Mouse (Mus musculus) lung, embryonic 14.5 days (tissue): ENCODE data around the gene Zfp263. TPM values are rescaled to one million over a fixed set of nuclear protein-coding genes. Genes with fewer than 3 reads are reported as not detected.

Experiments used
- ATAC-seq: fragments of 200-750 bp; cut with Nextera tagmentation; 2 replicates; pipeline ENCODE4 v1.8.0; 2017; ENCODE audit warnings: mild to moderate bottlenecking, moderate TSS enrichment, moderate library complexity; ENCODE audit not compliant: insufficient read depth
- DNase-seq: peaks from one replicate; pipeline ENCODE4 v3.0.0-alpha.2; 2015
- H3K27ac ChIP-seq: fragments of 300-500 bp; sonication (generic); 2 replicates; pipeline ENCODE4 v1.5.1; 2014; ENCODE audit warnings: low read depth, mild to moderate bottlenecking, moderate library complexity
- H3K27me3 ChIP-seq: fragments of 300-500 bp; sonication (generic); 2 replicates; pipeline ENCODE4 v1.6.1; 2014; ENCODE audit warnings: low read length, control low read depth; ENCODE audit not compliant: insufficient read depth
- H3K36me3 ChIP-seq: fragments of 300-500 bp; sonication (generic); 2 replicates; pipeline ENCODE4 v1.6.1; 2014; ENCODE audit warnings: control low read depth; ENCODE audit not compliant: insufficient read depth
- H3K4me1 ChIP-seq: fragments of 300-500 bp; sonication (generic); 2 replicates; pipeline ENCODE4 v1.6.1; 2014; ENCODE audit warnings: antibody characterized with exemption, control low read depth; ENCODE audit not compliant: insufficient read depth
- H3K4me2 ChIP-seq: fragments of 300-500 bp; sonication (generic); 2 replicates; pipeline ENCODE4 v1.6.1; 2014; ENCODE audit warnings: mild to moderate bottlenecking
- H3K4me3 ChIP-seq: fragments of 300-500 bp; sonication (generic); 2 replicates; pipeline ENCODE4 v1.5.1; 2014; ENCODE audit warnings: low read depth, low read length
- H3K9ac ChIP-seq: fragments of 300-500 bp; sonication (generic); 2 replicates; pipeline ENCODE4 v1.6.1; 2014
- H3K9me3 ChIP-seq: fragments of 300-500 bp; sonication (generic); 2 replicates; pipeline ENCODE4 v1.6.1; 2016; ENCODE audit warnings: low read depth, low read length, control low read depth
- CTCF ChIP-seq: IDR thresholded peaks from 2 replicates; pipeline ENCODE4 v1.5.1; 2016; ENCODE audit warnings: antibody characterized with exemption, low read depth
- WGBS: fragments of 180-500 bp; shearing (Covaris S2); extraction: QIAGEN DNeasy Blood & Tissue Kit; methylation state at CpG from one replicate; pipeline ENCODE4 v1.1.7; 2014; 5-methylcytosine and 5-hydroxymethylcytosine counted together
- polyA plus RNA-seq: library from polyadenylated mRNA; unstranded; fragments of >200 nt; fragmentation: Nextera tagmentation; extraction: Ambion mirVana; gene quantifications from 2 replicates; pipeline ENCODE4 v1.2.1, GENCODE M21; 2014

The Zfp263 gene
- polyA plus RNA-seq, 1 experiment from 2014 or later: 30.6 TPM

DNA sequence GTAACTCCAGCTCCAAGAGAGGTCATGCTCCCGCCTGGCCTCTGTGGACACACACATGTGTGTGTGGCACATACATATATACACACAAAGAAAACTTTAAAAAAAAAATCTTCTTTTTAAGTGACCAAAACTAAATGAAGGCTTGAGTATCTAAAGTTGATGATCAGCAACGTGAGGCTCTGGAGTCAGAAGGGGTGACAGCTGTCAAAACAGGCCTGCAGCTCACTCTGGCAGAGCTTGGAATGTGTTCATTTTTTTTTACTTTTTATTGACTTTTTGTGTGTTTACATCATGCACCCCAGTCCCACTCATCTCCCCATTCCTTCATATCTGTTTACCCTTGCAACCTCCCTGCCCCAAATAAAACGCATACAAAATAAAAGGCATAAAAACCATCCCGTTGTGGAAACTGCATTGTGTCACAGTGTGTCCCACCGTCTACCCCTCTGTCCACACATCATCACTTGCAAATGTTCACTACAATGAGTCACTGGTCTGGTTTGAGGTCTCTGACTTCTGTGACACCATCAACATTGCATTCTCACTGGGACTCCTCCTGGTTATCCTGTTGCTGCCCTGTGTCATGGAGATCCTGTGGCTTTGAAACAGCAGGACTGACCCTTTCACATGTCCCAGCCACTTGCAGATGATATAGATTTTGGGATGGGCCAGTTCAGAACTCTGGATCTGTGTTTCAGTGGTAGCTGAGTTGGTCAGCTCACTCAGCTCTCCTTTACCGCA, 15.7 kb upstream of the Zfp263 start:
- Histone ChIP-seq H3K27me3 (no peaks in the 10 kb centered on the region), H3K36me3 (no peaks in the 10 kb centered on the region), H3K4me1 (no peaks in the 10 kb centered on the region), H3K27ac (no peak overlapping the region), H3K9me3 (no peaks in the 10 kb centered on the region), H3K4me3 (no peak overlapping the region), H3K9ac (no peak overlapping the region), H3K4me2 (no peak overlapping the region)
- WGBS: 71% methylated on average over 6 of the region's 6 CpGs
- ATAC-seq: no peak
- no peak for TF ChIP-seq CTCF
- no peak for DNase-seq

DNA sequence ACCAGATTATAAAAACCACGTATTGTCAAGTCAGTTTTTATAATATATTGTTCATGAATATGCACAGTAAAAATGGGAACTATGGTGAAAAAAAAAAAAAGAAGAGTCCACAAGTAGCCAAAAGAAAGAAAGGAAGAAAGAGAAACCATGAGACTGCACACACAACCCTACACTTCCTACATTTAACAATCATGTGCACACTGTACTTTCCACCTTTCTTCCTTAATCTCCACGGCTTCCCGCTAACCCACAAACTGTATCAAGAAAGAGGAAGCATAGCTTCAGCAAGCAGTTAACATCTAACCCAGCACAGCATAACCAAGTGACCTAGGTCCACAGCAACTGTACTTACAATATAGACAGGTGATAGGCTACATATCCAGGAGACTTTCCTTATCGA, 11.3 kb upstream of the Zfp263 start:
- Histone ChIP-seq H3K4me1 (no peaks in the 10 kb centered on the region), H3K4me2 (no peak overlapping the region), H3K27me3 (no peaks in the 10 kb centered on the region), H3K4me3 (no peak overlapping the region), H3K36me3 (no peaks in the 10 kb centered on the region), H3K27ac (no peak overlapping the region), H3K9me3 (no peaks in the 10 kb centered on the region), H3K9ac (no peak overlapping the region)
- no peak for ATAC-seq
- WGBS: 83% methylated on average over 4 of the region's 4 CpGs
- TF ChIP-seq CTCF: no peak
- DNase-seq: no peak

DNA sequence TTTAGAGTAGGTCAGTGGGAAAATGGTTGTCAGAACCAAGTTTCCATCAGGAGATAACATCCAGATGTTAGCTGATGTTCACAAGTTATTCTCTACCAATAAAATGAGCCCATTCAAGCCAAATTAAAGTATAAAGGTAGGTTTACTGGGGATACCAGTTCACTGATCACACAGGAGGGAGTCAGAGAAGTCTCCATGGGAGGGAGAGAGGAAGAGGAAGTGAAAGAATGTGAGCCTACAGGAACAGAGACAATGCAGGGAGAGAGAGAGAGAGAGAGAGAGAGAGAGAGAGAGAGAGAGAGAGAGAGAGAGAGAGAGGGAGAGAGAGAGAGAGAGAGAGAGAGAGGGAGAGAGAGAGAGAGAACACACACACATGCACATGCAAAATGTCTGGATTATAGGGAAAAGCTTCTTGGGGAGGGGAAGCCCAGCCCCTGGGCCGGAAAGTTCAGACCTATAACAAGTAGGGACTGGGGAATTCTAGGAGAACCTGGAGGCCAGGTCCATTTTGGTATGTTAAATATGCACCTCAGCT, 10.6 kb upstream of the Zfp263 start:
- WGBS: 83% methylated on average over 1 of the region's 1 CpGs

DNA sequence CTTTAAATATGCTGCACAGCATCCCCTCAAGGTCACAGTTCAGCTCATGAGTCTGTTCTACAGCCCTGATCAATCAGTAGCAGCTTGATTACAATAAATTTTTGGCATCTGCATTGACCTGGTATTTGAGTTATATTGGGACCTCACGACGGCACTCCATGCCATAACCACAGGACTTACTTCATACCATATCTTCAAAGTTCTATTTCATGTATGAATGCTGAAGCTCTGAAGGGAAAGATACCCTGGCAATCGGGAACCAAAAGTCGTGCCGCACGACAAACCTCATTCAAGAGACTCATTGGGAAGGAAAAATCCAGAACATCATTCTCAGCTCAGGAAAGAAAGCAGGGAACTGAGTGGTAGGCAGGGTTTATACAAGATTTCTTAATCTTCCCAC, 1.4 kb upstream of the Zfp263 start:
- Histone ChIP-seq H3K36me3 (peaks cover 19% of the 10 kb centered on the region), H3K4me3 (0 out of 2 replicates have a peak overlapping the region, but pooled peaks have one; percentile 88), H3K9me3 (no peaks in the 10 kb centered on the region), H3K4me1 (peaks cover 15% of the 10 kb centered on the region), H3K9ac (no peak overlapping the region), H3K4me2 (no peak overlapping the region), H3K27ac (no peak overlapping the region), H3K27me3 (no peaks in the 10 kb centered on the region)
- no peak for TF ChIP-seq CTCF
- ATAC-seq: no peak
- 94% methylated on average over 6 of the region's 6 CpGs for WGBS
- DNase-seq: no peak

More for the DNA sequence above, 10.6 kb upstream of the Zfp263 start:
- Histone ChIP-seq H3K36me3 (no peaks in the 10 kb centered on the region), H3K9me3 (no peaks in the 10 kb centered on the region), H3K9ac (no peak overlapping the region), H3K4me3 (no peak overlapping the region), H3K27me3 (no peaks in the 10 kb centered on the region), H3K27ac (no peak overlapping the region), H3K4me1 (no peaks in the 10 kb centered on the region), H3K4me2 (no peak overlapping the region)
- TF ChIP-seq CTCF: no peak
- no peak for ATAC-seq
- DNase-seq: no peak

DNA sequence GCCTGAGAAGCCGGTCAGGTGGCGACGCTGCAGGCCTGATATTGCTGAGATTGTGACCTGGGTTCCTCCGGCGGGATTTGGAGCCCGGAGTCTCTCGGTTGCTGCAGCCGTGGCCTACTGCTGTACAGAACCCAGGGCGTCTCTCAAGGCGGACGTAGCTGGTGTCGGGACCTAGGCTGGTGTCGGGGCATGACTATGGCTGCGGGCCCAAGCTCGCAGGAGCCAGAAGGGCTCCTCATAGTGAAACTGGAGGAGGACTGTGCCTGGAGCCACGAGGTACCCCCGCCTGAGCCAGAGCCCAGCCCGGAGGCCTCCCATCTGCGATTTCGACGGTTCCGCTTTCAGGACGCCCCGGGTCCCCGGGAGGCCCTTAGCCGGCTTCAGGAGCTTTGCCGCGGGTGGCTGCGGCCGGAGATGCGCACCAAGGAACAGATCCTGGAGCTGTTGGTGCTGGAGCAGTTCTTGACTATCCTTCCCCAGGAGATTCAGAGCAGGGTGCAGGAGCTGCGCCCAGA, 350 bp downstream of the Zfp263 start:
- under 1% methylated on average over 32 of the region's 32 CpGs for WGBS
- Histone ChIP-seq H3K27me3 (no peaks in the 10 kb centered on the region), H3K9ac (peak overlapping the region; percentile 80), H3K4me1 (peaks cover 15% of the 10 kb centered on the region), H3K27ac (peak overlapping the region; percentile 69), H3K4me2 (peak overlapping the region; percentile 94), H3K4me3 (peak overlapping the region; percentile 88), H3K36me3 (peaks cover 36% of the 10 kb centered on the region), H3K9me3 (peaks cover 14% of the 10 kb centered on the region; the same call in 1 of the 2 replicates)
- no peak for DNase-seq
- no peak for TF ChIP-seq CTCF
- ATAC-seq: peak; percentile 71

DNA sequence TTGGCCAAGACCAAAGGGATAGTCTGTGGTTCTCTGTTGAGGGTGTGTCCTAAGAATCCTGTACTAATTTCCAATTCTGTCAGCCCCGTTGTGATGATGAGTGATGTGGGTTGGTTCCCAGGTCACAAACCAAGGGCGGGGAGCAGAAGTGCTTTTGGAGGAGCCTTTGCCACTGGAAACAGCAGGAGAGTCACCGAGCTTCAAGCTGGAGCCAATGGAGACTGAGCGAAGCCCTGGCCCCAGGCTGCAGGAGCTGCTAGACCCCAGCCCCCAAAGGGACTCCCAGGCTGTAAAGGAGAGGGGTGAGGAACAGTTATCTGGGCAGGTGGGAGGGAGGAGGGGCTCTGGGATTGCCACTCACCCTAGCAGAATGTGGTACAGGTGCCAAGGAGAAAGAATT, 1.8 kb downstream of the Zfp263 start:
- Histone ChIP-seq H3K4me3 (peak overlapping the region; percentile 88), H3K9me3 (peaks cover 25% of the 10 kb centered on the region; the same call in 1 of the 2 replicates), H3K27me3 (no peaks in the 10 kb centered on the region), H3K27ac (no peak overlapping the region), H3K36me3 (peaks cover 50% of the 10 kb centered on the region), H3K4me1 (peaks cover 15% of the 10 kb centered on the region), H3K9ac (no peak overlapping the region), H3K4me2 (peak overlapping the region; percentile 94)
- no peak for TF ChIP-seq CTCF
- DNase-seq: no peak
- WGBS: 85% methylated on average over 4 of the region's 4 CpGs
- ATAC-seq: no peak

DNA sequence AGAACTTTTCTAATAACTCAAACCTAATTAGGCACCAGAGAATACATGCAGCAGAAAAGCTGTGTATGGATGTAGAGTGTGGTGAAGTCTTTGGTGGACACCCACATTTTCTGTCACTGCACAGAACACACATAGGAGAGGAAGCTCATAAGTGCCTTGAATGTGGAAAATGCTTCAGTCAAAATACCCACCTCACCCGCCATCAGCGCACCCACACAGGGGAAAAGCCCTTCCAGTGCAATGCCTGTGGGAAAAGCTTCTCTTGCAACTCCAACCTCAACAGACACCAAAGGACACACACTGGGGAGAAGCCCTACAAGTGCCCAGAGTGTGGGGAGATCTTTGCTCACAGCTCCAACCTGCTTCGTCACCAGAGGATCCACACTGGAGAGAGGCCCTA, 5.1 kb downstream of the Zfp263 start:
- Histone ChIP-seq H3K4me2 (no peak overlapping the region), H3K27me3 (no peaks in the 10 kb centered on the region), H3K4me3 (no peak overlapping the region), H3K36me3 (peaks cover 70% of the 10 kb centered on the region), H3K27ac (no peak overlapping the region), H3K9ac (no peak overlapping the region), H3K9me3 (peaks cover 25% of the 10 kb centered on the region; the same call in 1 of the 2 replicates), H3K4me1 (peaks cover 11% of the 10 kb centered on the region; the same call in 1 of the 2 replicates)
- no peak for TF ChIP-seq CTCF
- DNase-seq (no peak), ATAC-seq (no peak)
- 97% methylated on average over 3 of the region's 3 CpGs for WGBS
